Comparison of ENCODE assay signal across 16 mouse cellular contexts in the genomic region with DNA sequence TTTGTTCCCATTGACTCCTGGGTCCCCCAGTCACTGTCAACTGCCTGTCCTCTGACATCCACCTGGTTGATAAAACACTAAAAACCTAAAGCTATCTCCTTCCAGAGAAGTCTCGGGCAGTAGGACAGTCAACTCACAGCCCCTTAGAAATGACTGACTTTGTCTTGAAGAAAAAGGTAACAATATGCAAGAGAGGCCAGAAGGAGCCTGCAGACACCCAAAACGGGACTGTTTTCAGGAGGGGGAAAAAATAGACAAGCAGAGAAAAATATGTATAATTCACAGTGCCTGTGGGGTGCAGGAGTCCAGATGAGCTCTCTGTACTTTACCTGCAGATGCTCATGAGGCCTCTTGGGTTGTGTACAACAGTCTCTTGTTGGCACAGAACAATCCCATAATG.
"Had no signal": no experiment of that assay in that cellular context is flagged by ENCODE, and none has a peak within 500 bp of the region (broad histone marks: within the 10 kb centered on the region; RNA-seq: fewer than 3 reads in every experiment).

No protein-coding gene starts in this region.

- H3K36me3 ChIP-seq: neural tube, embryonic 13.5 days; neural tube, embryonic 15.5 days; stomach, embryonic 15.5 days had no signal

- DNase-seq: retina, postnatal 1 day; right cerebral cortex, adult 18-20 months; right cerebral cortex, postnatal 14 days; right cerebral cortex, postnatal 25 days; right cerebral cortex, postnatal 4 days; spleen, adult 18-20 months; thymus, adult 18-20 months; thymus, adult 2 months; thymus, postnatal 14 days; thymus, postnatal 25 days; thymus, postnatal 36 days; thymus, postnatal 4 days had no signal

- H3K4me1 ChIP-seq: stomach, embryonic 15.5 days had no signal

- H3K27me3 ChIP-seq: neural tube, embryonic 13.5 days; neural tube, embryonic 15.5 days; stomach, embryonic 15.5 days had no signal

- H3K9me3 ChIP-seq: neural tube, embryonic 13.5 days; stomach, embryonic 15.5 days had no signal

- H3K27ac ChIP-seq: neural tube, embryonic 13.5 days; neural tube, embryonic 15.5 days; stomach, embryonic 15.5 days; stomach, postnatal 0 days had no signal

- H3K4me2 ChIP-seq: neural tube, embryonic 13.5 days; neural tube, embryonic 15.5 days; stomach, embryonic 15.5 days had no signal

- H3K9ac ChIP-seq: neural tube, embryonic 13.5 days; neural tube, embryonic 15.5 days; stomach, embryonic 15.5 days had no signal

- H3K4me3 ChIP-seq: neural tube, embryonic 13.5 days; neural tube, embryonic 15.5 days; stomach, embryonic 15.5 days had no signal
